8 mouse cellular contexts compared by ENCODE assay signal in the genomic region with DNA sequence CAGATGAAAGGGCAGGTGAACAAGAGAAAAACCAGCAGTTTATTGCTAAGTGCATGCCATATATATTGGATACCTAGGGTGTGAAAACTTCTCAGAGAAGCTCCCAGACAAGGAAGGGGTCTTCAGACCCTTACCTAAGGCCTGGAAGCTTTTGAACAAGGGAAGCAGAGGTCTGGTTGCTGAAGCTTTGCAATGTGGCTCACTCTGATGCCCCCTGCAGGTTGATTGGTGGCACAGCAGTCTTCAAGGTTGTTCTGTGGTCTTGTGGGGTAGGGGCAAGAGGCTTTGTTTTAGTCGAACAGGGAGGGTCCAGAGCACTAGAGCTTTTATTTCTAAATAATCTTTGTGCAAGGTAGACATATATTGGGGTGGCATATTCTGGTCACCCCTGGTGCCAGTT. TPM values are rescaled to one million over a fixed set of nuclear protein-coding genes. Genes with fewer than 3 reads are reported as not detected.
A peak's percentile ranks its signal among the peaks of the same experiment; 100 is the strongest.
DNase-seq lines count a peak whose midpoint lies in the region; ATAC-seq and TF ChIP-seq lines count a peak whose summit lies in the region.

No protein-coding gene starts in this region.

- no peak overlapping the region for H3K9ac ChIP-seq in midbrain, embryonic 11.5 days (ENCODE audit: low read length)
- H3K9ac ChIP-seq in midbrain, embryonic 15.5 days = no peak overlapping the region

- peak; percentile 70 for TF ChIP-seq CTCF in brain, embryonic 14.5 days (IDR thresholded peaks at IDR 0.05; ENCODE audit: borderline replicate concordance, extremely low read depth, insufficient read depth, insufficient read length)

- peak; percentile 30 for DNase-seq in gastrocnemius, adult 18-20 months (ENCODE audit: low spot score)
- no peak for DNase-seq in gastrocnemius, postnatal 4 days (ENCODE audit: low spot score in 2 of 2)
- DNase-seq in midbrain, embryonic 11.5 days (ENCODE audit: low spot score, missing footprints) = peak; percentile 90
- DNase-seq in brain, embryonic 14.5 days (ENCODE audit: low read depth) = peak; percentile 67
- peak; percentile 39 for DNase-seq in heart, postnatal 4 days
- DNase-seq in retina, embryonic 14.5 days (ENCODE audit: low spot score) = peak; percentile 70
- no peak for DNase-seq in gastrocnemius, postnatal 25 days

- no peak for ATAC-seq in midbrain, embryonic 11.5 days (ENCODE audit: low FRiP score)
- no peak for ATAC-seq in midbrain, embryonic 15.5 days (replicated peaks)

- no peak for TF ChIP-seq POLR2A in brain, embryonic 14.5 days (IDR thresholded peaks at IDR 0.05; ENCODE audit: borderline replicate concordance, extremely low read depth, insufficient read depth, insufficient read length, poor library complexity, severe bottlenecking)

- no peak overlapping the region for H3K4me2 ChIP-seq in midbrain, embryonic 11.5 days
- no peak overlapping the region for H3K4me2 ChIP-seq in midbrain, embryonic 15.5 days

- no peaks in the 10 kb centered on the region for H3K9me3 ChIP-seq in midbrain, embryonic 11.5 days (ENCODE audit: control insufficient read depth, low read length)
- no peaks in the 10 kb centered on the region for H3K9me3 ChIP-seq in midbrain, embryonic 15.5 days

- H3K4me3 ChIP-seq in midbrain, embryonic 11.5 days (ENCODE audit: low read depth, low read length) = no peak overlapping the region
- H3K4me3 ChIP-seq in midbrain, embryonic 15.5 days = no peak overlapping the region

- H3K27ac ChIP-seq in midbrain, embryonic 11.5 days (ENCODE audit: low read depth, low read length) = no peak overlapping the region
- H3K27ac ChIP-seq in midbrain, embryonic 15.5 days = no peak overlapping the region

- no peaks in the 10 kb centered on the region for H3K36me3 ChIP-seq in midbrain, embryonic 11.5 days (ENCODE audit: control insufficient read depth, insufficient read depth, low read length)
- H3K36me3 ChIP-seq in midbrain, embryonic 15.5 days (replicated peaks) = no peaks in the 10 kb centered on the region

- H3K27me3 ChIP-seq in midbrain, embryonic 11.5 days (ENCODE audit: control insufficient read depth, insufficient read depth, low read length) = no peaks in the 10 kb centered on the region
- no peaks in the 10 kb centered on the region for H3K27me3 ChIP-seq in midbrain, embryonic 15.5 days (replicated peaks)

- no peaks in the 10 kb centered on the region for H3K4me1 ChIP-seq in midbrain, embryonic 11.5 days (ENCODE audit: control insufficient read depth, insufficient read depth, low read length)
- H3K4me1 ChIP-seq in midbrain, embryonic 15.5 days = no peaks in the 10 kb centered on the region

- 19% methylated on average over 1 of the region's 1 CpGs for whole genome bisulfite sequencing in midbrain, embryonic 11.5 days
- 21% methylated on average over 1 of the region's 1 CpGs for WGBS in midbrain, embryonic 15.5 days

RNA-seq across cellular contexts. Expression of a gene that starts 34.3 kb away (rescaled TPM):
- 1 to 10 TPM; 4.6 to 5.7 TPM for total RNA-seq in gastrocnemius, adult 18-20 months (2021)
- 1 to 10 TPM; 5.5 to 9.0 TPM for total RNA-seq in gastrocnemius, postnatal 4 days (2021)
- polyA plus RNA-seq in midbrain, embryonic 11.5 days (2014; fragmentation: Nextera tagmentation; extraction: Ambion mirVana) = 26.4 and 27.1 TPM in 2 replicates
- 14.2 and 16.0 TPM in 2 replicates for polyA plus RNA-seq in midbrain, embryonic 15.5 days (2015; fragmentation: Nextera tagmentation; extraction: Ambion mirVana)
- polyA plus RNA-seq in brain, embryonic 14.5 days (2012; rRNA removed) = 6.6 and 10.9 TPM in 2 replicates
- total RNA-seq in heart, postnatal 4 days (2021) = 10 to 100 TPM in 1 of 2 experiments, 1 to 10 TPM in 1; 6.6 to 10.3 TPM
- 1 to 10 TPM; 4.9 to 5.4 TPM for total RNA-seq in gastrocnemius, postnatal 25 days (2021)

RNA-seq across cellular contexts. Expression of a gene that starts 34.4 kb away (rescaled TPM):
- total RNA-seq in gastrocnemius, adult 18-20 months (2021) = 100 to 1,000 TPM; 135 to 165 TPM
- 100 to 1,000 TPM; 389 to 439 TPM for total RNA-seq in gastrocnemius, postnatal 4 days (2021)
- 690 and 715 TPM in 2 replicates for polyA plus RNA-seq in midbrain, embryonic 11.5 days (2014; fragmentation: Nextera tagmentation; extraction: Ambion mirVana)
- 798 and 903 TPM in 2 replicates for polyA plus RNA-seq in midbrain, embryonic 15.5 days (2015; fragmentation: Nextera tagmentation; extraction: Ambion mirVana)
- polyA plus RNA-seq in brain, embryonic 14.5 days (2012; rRNA removed) = 514 and 714 TPM in 2 replicates
- total RNA-seq in heart, postnatal 4 days (2021) = 100 to 1,000 TPM; 404 to 419 TPM
- 100 to 1,000 TPM; 177 to 210 TPM for total RNA-seq in gastrocnemius, postnatal 25 days (2021)

Comparison
In these comparisons a context has a peak if more than half of its experiments do, and no peak if none do; other contexts are left out.
1. DNase-seq: peak in gastrocnemius, adult 18-20 months (single experiment), midbrain, embryonic 11.5 days (single experiment), brain, embryonic 14.5 days (single experiment), heart, postnatal 4 days (single experiment) and retina, embryonic 14.5 days (single experiment); none in gastrocnemius, postnatal 4 days (0 of 2) and gastrocnemius, postnatal 25 days (single experiment).